Mouse (Mus musculus) monocyte, adult 5-6 weeks (primary cell): Measurements from ENCODE around the gene Wdr86. TPM values are rescaled to one million over a fixed set of nuclear protein-coding genes. Genes with fewer than 3 reads are reported as not detected.
"Not testable (repeated sequence)": the region's sequence is repeated elsewhere in the genome, so short reads cannot be mapped to it uniquely, and the experiment has no call there.

Experiments
- ATAC-seq: fragments of 153-309, 156-312 bp; replicated peaks from 2 replicates; pipeline ENCODE4 v1.8.0; 2017; ENCODE audit warnings: mild to moderate bottlenecking; ENCODE audit not compliant: low TSS enrichment, insufficient number of reproducible peaks, severe bottlenecking, poor library complexity, low FRiP score
- total RNA-seq: library from RNA; stranded (forward); fragments of 200-1000, 200-491, 200-594 nt; gene quantifications from 3 replicates; pipeline ENCODE4 v1.2.3, GENCODE M21; 2017

Gene Wdr86
- 0.21 to 1.6 TPM in 2 of 3 replicates, not detected in the other for total RNA-seq

- no peak for ATAC-seq
These were observed at the start of gene Wdr86 for GRCm38 (mm10) chr5:24730488-24730871. TSS of gene Wdr86 (minus strand) at chr5:24730727.

GRCm38 (mm10) chr5:24779881-24780512 is 49.5 kb upstream of the Wdr86 start:
- peak; percentile 63; the same call in 1 of the 2 replicates for ATAC-seq

GRCm38 (mm10) chr5:24779321-24779720 is 48.8 kb upstream of the Wdr86 start:
- ATAC-seq = no peak

- no peak for ATAC-seq
These were observed 48.3 kb upstream of the Wdr86 start for GRCm38 (mm10) chr5:24778843-24779140.

- ATAC-seq = no peak
These were observed 47.7 kb upstream of the Wdr86 start for GRCm38 (mm10) chr5:24778082-24778842.

GRCm38 (mm10) chr5:24776681-24777080 is 46.2 kb upstream of the Wdr86 start:
- ATAC-seq = no peak

- ATAC-seq = not testable (repeated sequence)
These were observed 44.0 kb upstream of the Wdr86 start for GRCm38 (mm10) chr5:24774549-24774948.

- no peak for ATAC-seq
These were observed 27.3 kb upstream of the Wdr86 start, which contains the start of gene Crygn for GRCm38 (mm10) chr5:24757816-24758215. TSS of gene Crygn (minus strand) at chr5:24758008.

GRCm38 (mm10) chr5:24756931-24757330 is 26.4 kb upstream of the Wdr86 start:
- no peak for ATAC-seq

- no peak for ATAC-seq
These were observed 21.6 kb upstream of the Wdr86 start for GRCm38 (mm10) chr5:24752175-24752498.

- ATAC-seq = peak; percentile 54
These were observed 21.0 kb upstream of the Wdr86 start for GRCm38 (mm10) chr5:24751305-24752174.

GRCm38 (mm10) chr5:24750321-24751304 is 20.1 kb upstream of the Wdr86 start:
- ATAC-seq = peak; percentile 62

GRCm38 (mm10) chr5:24749731-24750130 is 19.2 kb upstream of the Wdr86 start:
- no peak for ATAC-seq

GRCm38 (mm10) chr5:24747533-24747932 is 17.0 kb upstream of the Wdr86 start:
- no peak for ATAC-seq

GRCm38 (mm10) chr5:24743956-24744355 is 13.4 kb upstream of the Wdr86 start:
- no peak for ATAC-seq

GRCm38 (mm10) chr5:24741172-24741885 is 10.8 kb upstream of the Wdr86 start:
- no peak for ATAC-seq

GRCm38 (mm10) chr5:24739141-24739753 is 8.7 kb upstream of the Wdr86 start:
- no peak for ATAC-seq
